Mouse (Mus musculus): Measurements from ENCODE around the gene Itgad.
"Not testable (repeated sequence)": the region's sequence is repeated elsewhere in the genome, so short reads cannot be mapped to it uniquely, and the experiment has no call there.

Gene Itgad

GRCm38 (mm10) chr7:128154076-128154475 lies at the start of gene Itgad:
Gene Itgad (plus strand): TSS chr7:128154376.
- DNase-seq (ENCODE audit: extremely low read depth, low read depth, low spot score) = no peak

DNA sequence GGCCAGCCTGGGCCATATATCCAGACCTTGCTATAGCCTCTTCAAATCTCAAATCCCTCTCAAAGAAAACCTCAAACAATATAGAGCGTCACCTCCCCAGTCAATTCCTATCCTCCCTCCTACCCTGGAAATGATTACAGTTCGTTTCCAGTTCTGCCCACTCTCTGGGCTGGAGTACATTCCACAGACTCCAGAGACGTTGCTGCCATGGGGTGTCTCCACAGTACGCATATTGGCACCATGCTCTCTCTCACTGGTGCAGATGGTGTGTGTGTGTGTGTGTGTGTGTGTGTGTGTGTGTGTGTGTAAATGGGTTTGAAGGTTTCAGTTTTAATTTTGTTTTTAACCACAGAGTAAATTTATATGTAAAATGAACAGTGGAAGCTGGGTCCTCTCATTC lies 48.9 kb upstream of the Itgad start:
- no peak for DNase-seq (ENCODE audit: extremely low read depth, low read depth, low spot score)

- DNase-seq (ENCODE audit: extremely low read depth, low read depth, low spot score) = no peak
Measured at GRCm38 (mm10) chr7:128107462-128107861, 46.7 kb upstream of the Itgad start.

DNA sequence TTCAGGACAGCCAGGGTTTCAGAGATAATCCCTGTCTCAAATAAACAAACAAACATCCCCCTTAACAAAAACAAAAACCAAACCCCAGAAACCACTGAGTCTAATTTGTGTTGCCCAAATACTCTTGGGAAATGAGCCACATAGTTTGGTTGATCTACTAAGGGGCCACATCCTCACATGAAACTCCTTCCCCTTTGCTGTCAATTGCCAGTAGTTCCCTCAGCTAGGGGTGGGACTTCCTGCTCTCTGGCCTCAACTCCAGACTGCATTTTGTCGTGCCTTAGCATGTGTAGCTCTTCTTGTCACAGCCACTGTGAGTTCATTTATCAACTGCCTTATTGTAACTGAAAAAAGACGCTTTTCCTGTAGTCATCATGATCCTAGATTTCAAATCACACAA lies 43.9 kb upstream of the Itgad start:
- DNase-seq (ENCODE audit: extremely low read depth, low read depth, low spot score) = no peak

GRCm38 (mm10) chr7:128112131-128112530 lies 42.0 kb upstream of the Itgad start:
- no peak for DNase-seq (ENCODE audit: extremely low read depth, low read depth, low spot score)

DNA sequence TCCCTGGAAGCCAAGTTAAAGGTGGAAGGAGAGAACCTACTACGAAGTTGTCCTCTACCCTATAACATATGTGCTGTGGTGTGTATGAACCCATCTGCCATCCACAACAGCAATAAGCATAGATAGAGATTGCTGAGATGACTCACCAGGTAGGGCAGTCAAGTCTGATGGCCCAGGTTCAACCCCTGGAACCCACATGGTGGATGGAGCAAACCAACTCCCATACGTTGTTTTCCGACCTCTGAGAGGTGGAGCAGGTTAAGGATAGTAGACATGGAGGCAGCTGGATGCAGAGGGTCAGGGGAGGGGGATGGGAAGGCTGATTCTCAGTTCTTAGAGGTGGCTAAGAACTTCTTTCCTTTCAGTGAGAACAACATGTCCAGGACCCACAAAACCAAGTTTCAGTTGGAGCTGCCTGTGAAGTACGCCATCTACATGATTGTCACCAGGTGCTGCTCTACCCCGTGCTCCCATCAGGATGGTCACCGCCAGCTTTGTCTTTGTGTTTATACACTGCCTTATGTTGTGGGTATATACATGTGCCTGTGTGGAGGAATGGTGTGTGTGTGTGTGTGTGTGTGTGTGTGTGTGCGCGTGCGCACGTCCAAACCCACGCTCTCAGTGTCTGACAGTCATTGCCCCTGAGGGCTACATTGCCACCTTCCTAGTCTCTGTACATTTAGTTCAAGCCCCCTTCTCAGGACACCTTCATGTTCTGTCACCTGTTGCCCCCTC lies 39.6 kb upstream of the Itgad start:
- DNase-seq (ENCODE audit: extremely low read depth, low read depth, low spot score) = no peak

DNA sequence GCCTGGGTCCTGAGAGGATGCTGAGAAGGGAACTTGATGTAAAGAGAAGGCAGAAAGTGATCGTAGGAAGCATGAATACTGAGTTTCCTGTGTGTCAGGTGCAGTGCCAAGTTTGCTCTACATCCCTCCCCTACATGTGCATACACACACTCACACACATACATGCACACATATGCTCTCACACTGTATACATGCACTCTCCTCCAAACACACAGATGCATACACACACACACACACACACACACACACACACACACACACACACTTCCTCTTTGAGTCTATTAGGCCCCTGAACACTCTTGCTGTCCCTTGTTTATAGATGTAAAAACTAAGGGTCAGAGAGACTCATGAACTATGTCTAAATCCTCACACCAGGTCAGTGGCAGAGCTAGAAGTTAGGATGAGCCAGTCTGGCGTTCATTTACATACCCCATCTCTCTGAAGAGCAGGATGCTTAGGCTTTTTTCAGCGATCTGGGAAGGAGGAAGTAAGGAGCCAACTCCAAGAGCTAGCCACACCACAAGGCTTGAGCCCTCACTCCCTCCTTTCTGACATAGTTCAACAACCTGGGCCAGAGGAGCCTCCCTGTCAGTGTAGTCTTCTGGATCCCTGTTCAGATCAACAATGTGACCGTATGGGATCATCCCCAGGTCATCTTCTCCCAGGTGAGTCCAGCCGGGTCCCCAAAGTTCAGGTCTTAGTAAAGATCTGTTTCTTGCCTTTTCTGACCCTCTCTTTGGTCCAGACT lies 38.8 kb upstream of the Itgad start:
- no peak for DNase-seq (ENCODE audit: extremely low read depth, low read depth, low spot score)

DNA sequence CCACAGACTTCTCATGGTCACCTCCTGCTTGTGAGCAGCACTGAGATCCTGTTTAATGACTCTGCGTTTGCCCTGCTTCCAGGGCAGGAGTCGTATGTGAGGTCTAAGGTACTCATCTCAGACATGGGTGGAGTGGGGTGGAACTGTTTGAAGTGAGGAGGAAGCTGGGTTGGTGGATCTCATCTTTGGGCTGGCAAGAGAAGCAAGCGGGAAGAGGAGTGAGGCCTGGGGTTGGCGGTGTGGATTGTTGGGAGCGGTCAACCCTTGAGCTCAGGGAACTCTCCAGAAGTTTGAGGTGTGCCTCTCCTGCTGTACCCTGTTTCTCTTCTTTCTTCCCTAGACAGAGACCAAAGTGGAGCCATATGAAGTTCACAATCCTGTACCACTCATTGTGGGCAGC lies 37.8 kb upstream of the Itgad start:
- DNase-seq (ENCODE audit: extremely low read depth, low read depth, low spot score) = no peak

DNA sequence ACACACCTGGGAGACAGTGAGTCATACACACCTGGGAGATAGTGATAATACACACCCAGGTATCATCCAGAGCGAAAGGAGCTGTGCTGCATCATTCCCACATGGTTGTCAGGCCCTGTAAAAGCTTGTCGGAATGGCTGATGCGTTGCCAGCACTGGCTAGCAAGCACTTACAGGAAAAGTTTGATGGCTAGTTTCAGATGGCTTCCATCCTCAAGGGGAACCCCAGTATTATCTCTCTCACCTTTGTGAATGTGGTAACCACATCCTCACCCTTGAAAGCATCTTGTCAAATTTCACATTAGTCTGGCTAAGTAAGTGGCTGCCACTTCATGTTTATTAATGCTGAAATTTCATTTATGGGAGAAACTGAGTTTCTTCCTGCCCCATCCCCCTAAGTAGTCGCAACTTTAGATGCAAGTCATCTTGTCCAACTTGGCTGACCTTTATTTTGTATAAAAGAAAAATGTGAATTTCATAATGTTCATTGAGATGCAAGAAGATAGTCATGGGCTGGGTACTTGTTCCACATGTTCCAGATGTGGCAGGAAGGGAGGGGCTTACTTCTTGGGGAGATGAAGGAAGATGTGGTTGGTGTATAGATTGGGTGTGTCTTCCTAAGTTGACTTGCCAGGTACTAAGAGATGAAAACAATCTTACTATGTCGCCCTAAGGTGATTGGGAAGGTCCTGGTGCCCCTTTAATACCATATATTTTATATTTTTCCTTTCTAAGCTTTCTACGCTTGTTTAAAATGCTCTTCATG lies 34.3 kb upstream of the Itgad start:
- no peak for DNase-seq (ENCODE audit: extremely low read depth, low read depth, low spot score)

- DNase-seq (ENCODE audit: extremely low read depth, low read depth, low spot score) = no peak
Measured at GRCm38 (mm10) chr7:128128741-128129720, 25.1 kb upstream of the Itgad start, which contains the start of gene Itgax. Gene Itgax (plus strand): TSS chr7:128129547.

DNA sequence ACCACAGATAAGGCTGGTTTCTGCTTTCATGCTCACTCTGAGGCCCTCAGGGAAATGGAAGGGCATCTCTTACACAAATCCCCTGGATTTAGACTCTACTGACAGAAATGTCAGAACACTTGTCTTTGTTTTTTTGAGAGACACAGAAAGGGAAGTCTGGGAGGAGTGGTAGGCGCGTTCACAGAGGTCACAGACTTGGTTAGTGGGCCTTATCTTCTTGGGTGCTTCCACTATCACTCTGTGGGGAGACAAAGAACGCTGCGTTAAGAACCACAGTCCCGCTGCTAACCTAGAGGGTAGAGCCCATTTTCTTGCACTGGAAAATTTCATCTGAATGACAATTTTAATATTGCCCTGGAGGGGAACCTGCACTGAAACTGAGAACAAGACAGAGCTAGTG lies 22.0 kb upstream of the Itgad start:
- no peak for DNase-seq (ENCODE audit: extremely low read depth, low read depth, low spot score)

GRCm38 (mm10) chr7:128133596-128133995 lies 20.6 kb upstream of the Itgad start:
- DNase-seq (ENCODE audit: extremely low read depth, low read depth, low spot score) = no peak

- DNase-seq (ENCODE audit: extremely low read depth, low read depth, low spot score) = no peak
Measured at GRCm38 (mm10) chr7:128136927-128137326, 17.2 kb upstream of the Itgad start.

GRCm38 (mm10) chr7:128139611-128140010 lies 14.6 kb upstream of the Itgad start:
- DNase-seq (ENCODE audit: extremely low read depth, low read depth, low spot score) = no peak

DNA sequence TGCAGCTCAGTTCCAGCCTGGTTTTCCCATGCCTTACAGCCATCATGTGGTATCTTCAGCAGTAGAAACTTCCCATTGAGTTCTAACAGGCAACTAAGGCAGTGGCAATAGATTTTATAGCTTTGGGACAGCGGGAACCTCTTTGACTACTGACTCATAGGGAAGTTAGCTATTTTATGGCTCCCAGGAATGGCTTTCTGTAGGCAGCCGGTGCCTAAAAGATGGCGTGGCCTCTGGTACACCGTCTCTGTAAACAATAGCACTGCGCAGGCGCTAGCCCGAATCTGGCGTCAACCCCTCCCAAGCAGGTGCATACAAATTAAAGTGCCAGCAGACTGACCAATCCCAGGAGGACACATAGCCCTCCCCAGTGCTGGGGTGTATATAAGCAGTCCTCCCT lies 3.2 kb upstream of the Itgad start:
- no peak for DNase-seq (ENCODE audit: extremely low read depth, low read depth, low spot score)

DNA sequence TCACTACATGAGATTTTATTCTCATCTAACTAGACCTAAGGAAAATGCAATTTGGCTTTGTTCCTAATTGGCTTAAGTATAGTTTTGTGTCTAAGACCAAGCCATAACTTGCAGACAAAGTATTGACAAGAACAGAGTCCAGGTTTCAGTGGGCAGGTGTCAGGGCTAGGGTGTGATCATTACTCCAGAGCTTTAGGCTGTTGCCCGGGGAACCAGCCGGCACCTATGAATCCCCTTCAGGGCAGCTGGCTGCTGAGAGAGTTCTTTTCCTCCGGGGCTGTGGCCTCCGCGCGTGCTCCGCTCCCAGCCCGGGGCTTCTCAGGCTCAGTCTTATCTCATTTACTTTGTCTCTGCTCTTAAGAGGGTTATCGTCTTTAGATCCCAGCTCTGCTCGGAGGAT lies 748 bp downstream of the Itgad start:
- DNase-seq (ENCODE audit: extremely low read depth, low read depth, low spot score) = no peak

DNA sequence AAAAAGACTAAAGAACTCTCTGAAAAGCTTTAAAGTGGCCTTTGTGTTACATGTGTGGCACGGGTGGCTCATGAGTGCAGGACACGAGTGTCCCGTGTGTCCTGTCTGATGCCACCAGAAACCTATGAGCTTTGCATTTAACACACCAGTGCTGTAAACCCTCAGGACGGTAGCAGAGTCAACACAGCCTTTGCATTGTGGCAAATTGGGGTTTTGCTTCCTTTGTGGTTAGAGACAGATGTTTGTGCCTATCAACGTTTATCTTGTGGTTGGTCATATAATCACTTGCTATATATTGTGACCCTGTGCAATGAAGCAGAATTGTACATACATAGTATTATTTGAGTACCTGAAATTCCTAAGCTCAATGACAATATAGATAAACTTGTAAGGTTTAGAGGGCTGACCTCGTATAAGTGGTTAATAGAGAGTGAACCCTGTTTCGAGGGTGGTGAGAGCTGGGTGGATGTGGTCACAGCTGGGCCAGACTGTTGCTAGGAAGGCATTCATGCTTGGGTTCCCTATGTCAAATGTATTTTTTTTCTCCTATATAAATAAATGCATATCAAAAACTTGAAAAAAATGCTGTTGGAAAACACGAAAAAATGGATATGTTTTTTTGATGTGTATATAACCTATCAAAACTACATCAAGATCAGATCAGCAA lies 4.6 kb downstream of the Itgad start:
- not testable (repeated sequence) for DNase-seq (ENCODE audit: extremely low read depth, low read depth, low spot score)

DNA sequence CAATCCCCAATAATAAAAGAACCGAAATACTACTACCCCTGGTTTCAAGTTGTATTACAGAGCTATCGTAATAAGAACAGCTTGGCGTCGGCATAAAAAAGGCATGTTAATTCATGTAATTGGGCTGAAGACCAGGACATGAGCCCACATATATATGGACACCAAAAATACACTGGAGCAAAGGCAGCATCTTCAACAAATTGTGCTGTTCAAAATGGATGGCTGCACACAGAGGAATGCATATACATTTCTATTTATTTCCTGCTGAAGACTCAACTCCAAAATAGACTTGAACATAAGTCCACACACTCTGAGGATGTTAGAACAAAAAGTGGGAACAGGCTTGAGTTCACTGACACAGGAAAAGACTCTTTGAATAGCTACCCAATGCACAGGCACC lies 9.8 kb downstream of the Itgad start:
- DNase-seq (ENCODE audit: extremely low read depth, low read depth, low spot score) = no peak

GRCm38 (mm10) chr7:128166391-128166790 lies 12.2 kb downstream of the Itgad start:
- DNase-seq (ENCODE audit: extremely low read depth, low read depth, low spot score) = no peak

GRCm38 (mm10) chr7:128169996-128170395 lies 15.8 kb downstream of the Itgad start:
- DNase-seq (ENCODE audit: extremely low read depth, low read depth, low spot score) = no peak

Measured in fat pad, adult 2 months (tissue).